Mouse (Mus musculus) left cerebral cortex, postnatal 36 days (tissue): ENCODE data around the gene Etv6. TPM values are rescaled to one million over a fixed set of nuclear protein-coding genes. Genes with fewer than 3 reads are reported as not detected.
"Not testable (repeated sequence)": the region's sequence is repeated elsewhere in the genome, so short reads cannot be mapped to it uniquely, and the experiment has no call there.

Source experiments
- DNase-seq, 2 experiments: peaks; one replicate each; pipeline ENCODE4 v3.0.0; 2021 to 2022; ENCODE audit warnings: low spot score in 2 of 2, mixed read lengths in 1 of 2
- intact Hi-C: fragments of 180-260 bp; cut with DNase I; formaldehyde crosslinking; loops from one replicate; pipeline ENCODE4 v1.15.1; 2025
- total RNA-seq, 2 experiments: library from RNA; stranded (reverse); gene quantifications; 2 replicates each; pipeline ENCODE4 v1.2.3; 2021

Etv6 gene
- 10 to 100 TPM; 14.1 to 18.1 TPM for total RNA-seq

DNA sequence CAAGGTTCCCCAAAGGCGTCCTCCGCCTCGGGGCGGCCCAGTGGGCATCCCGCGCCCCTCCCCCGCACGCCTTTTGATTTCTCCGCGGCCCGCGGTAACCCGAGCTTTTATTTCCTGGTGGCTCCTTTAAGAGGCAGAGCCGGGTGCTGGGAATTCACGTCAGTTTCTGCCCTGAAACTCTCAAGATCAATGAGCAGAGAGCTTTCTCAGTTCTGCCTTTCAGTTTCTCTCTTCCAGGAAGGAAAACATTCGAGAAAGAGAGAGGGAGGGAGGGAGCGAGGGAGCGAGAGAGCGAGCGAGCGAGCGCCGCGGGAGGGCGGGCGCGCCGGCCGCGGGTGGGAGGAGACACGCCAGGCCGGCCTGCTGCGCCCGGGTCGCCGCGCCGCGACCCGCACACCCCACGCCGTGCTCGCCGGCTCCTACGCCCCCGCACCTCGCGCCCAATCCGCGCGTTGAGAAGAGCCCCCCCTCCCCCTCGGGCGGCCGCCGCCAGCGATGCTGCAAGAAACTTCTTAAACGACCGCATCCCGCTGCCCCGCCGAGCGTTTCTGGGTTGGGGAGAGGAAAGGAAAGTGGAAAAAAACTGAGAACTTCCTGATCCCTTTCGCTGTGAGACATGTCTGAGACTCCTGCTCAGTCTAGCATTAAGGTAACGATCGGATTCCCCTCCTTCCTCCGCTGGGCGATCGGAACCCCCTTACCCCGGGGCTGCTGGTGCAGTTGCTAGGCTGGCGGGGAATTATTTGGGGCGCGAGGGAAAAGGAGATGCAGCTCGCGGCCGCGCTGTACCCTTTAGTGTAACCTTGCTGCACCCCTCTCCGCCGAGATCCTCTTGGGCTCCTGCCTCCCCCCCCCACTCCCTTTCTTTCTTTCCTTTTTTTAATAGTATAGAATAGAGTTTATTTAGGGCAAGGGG, at the start of gene Etv6:
TSS of gene Etv6 (plus strand) at position 211 of the 916 bp plus-strand sequence.
- peak in 1 of 2 experiments; percentile 75 for DNase-seq
- intact Hi-C loops: loop anchor here (5.0 to 10.0 kb wide), 4 partner anchors 73 to 349 kb away; no protein-coding TSS in a partner anchor

DNA sequence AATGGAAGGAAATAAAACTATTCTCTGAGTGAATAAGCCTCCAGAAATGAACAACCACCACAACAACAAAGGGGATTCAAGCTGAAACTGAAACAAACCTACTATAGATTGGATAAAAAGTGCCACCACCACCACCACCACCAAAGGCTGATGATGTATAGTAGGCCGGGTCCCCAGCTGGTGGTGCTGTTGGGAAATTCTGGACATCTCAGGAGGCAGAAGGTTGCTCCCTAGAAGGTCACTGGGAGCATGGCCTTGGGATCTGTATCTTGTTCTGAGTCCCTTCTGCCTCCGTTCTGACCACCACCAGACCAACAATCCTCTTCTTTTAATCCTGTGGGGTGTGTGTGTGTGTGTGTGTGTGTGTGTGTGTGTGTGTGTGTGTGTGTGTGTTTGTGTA, 49.3 kb upstream of the Etv6 start:
- intact Hi-C loops: no loop called here
- DNase-seq: no peak

DNA sequence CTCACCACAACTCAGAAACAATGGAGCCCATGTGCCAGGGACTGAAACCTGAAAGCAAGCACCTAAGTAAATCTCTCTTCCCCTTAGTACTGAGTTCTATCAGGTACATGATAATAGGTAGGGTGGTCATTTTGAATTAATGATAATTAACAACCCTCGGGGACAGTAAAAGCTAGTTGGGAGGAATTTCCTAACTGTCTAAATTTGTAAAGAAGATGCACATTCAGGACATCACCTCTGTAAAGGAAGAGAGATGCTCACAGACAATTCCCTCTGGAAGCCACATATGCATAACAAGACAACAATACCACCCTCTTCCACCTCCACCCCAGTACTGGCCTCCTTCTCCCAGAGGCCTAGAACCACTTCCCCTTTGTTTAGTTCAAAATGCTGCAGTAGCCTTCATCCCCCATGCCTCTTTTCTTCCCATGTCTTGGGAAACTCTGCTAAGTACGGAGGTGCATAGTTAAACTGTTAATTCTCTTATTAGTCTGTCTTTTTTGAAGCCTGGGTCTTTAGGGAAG, 48.4 kb upstream of the Etv6 start:
- intact Hi-C loops: no loop called here
- no peak for DNase-seq

DNA sequence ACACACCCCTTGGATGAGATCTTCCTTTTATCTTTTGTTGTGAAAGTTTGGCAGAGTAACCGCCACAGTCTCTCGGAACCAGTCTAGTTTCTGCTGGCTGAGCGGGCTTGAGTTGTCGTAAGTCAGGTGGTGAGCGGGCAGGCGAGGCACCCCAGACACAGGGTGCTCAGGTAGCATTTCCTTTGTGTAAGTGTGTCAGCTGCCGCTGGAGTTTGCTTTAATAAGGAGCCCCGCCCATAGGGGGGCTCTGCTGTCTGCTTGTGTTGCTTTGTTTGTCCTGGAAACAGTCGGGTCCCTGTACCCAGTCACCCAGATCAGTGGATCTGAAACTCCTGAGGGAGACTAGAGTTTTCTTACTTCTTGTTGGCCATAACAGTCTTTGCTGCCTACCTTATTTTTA, 47.5 kb upstream of the Etv6 start:
- intact Hi-C loops: no loop called here

DNA sequence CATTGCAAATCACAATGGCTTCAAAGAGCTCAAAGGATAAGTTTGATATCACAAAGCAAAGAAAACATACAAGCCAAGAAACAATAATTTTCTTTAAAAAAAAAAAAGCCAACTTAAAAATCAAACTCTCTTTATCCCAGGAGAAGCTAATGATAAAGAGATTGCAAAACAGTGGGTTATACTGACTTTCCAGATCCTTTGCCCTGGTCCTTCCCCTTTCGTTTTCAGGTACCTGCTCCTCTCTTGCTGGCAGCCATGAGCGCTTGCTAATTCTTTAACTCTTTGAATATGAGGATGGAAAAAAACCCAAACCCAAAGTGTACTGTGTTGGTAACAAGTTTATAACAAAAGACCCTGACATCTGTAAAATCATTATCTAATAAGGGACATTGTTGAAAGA, 38.0 kb upstream of the Etv6 start:
- intact Hi-C loops: no loop called here
- DNase-seq: no peak

More for the DNA sequence above, 47.5 kb upstream of the Etv6 start:
- no peak for DNase-seq

DNA sequence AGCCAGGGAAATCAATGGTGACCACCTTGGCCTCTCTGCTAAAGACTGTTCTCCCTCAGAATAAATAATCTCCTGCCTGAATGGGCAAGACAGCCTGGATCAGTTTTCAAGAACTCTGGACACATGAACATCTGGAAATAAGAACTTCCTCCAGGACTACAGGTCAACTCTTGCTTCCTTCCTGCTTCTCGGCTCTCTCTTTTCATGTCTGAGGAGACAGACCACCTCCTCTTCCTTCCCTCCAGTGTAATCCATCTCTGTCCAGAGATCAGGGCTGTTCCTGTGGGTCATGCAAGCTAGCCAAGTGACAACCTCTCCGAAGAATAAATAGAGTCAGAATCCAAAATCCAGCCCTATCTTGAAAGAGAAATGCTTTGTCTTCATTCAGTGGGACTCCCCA, 37.6 kb upstream of the Etv6 start:
- DNase-seq: no peak
- intact Hi-C loops: no loop called here

DNA sequence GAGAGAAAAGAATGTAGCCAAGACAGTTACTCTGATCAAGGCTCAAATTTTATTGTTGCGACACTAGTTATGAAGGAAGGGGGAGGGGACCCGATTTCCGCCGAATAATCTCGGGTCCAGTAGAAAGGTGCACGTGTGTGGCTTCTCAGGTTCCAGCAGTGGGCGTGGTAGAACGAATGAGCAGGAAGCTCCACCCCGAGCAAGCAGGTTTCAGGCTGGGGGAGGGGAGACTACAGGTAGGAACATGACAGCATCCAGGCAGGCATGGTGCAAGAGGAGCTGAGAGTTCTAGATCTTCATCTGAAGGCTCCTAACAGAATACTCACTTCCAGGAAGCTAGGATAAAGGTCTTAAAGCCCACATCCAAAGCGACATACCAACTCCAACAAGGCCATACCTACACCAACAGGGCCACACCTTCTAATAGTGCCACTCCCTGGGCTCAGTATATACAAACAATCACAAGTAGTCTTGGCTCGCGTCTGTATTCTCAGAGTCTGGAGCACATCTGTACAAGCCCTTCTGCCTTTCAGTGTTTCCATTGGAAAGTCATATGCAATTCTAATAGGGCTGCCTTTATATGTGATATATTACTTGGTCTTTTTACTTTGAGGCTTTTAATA, 20.9 kb upstream of the Etv6 start:
- intact Hi-C loops, DNase-seq: not testable (repeated sequence)

DNA sequence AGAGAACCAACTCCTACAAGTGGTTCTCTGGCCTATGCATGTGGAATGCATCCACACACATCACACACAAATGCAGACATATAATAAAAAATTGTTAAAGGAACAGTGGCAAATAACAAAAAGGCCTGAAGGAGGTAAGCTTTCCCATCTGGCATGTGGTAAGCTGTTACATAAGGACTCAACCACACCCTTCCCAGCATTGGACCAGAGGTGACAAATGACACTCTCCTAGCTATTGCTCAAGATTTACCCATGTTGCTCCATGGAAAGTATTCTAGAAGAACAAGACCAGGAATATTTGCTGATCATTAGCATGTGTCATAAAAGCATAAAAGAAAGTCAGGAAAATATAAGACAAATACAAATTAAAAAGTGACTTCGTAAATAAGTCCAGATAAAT, 16.7 kb upstream of the Etv6 start:
- intact Hi-C loops: no loop called here
- no peak for DNase-seq

DNA sequence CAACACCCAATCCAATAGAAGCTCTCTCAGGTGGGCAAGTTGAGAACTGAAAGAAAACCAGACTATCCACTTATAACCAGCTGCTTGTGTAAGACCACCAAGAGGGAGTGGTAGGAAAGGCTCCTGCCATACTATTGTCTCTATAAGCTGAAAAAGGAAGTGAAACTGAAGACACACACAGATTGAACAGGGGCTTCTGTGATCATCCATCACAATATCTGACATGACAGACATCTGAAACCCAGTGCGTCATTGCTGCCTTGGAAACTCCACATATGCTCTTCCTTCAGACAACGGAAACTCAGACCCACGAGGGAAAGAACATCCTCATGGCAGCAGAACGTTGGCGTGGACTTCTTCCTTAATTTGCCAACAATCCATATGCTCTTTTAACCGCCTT, 14.7 kb upstream of the Etv6 start:
- no peak for DNase-seq
- intact Hi-C loops: no loop called here

DNA sequence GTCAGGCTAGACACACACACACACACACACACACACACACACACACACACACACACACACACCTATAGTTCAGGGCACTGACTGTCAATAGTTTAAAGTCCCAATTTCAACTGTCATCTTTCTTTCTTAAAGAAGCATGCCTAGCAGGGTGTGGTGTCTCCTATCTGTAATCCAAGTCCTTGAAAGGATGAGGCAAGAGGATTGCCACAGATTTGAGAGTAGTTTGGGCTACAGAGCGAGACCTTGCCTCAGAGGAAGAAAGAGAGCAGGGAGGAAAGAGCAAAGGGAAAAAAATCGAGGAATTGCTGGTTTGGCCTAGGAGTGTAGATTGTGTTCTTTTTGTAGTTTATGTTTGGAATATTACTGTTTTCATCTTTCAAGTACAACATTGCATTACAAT, 9.2 kb upstream of the Etv6 start:
- intact Hi-C loops: no loop called here
- DNase-seq: no peak

DNA sequence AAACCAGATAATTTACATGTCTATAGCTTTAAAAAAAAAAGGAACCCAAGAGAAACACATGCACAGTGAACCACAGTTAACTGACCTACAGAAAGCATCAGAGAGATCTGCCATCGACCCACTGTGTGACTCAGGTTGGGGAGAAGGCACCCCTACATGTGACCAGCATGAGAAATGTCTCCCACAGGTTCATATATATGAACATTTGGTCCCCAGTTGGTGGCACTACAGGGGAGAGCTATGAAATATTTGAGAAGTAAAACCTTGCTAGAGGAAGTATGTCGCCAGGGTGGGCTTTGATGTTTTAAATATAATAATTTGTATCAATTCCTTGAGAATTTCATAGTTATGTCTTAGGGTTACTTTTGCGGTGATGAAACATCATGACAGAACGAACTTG, 8.5 kb upstream of the Etv6 start:
- intact Hi-C loops: no loop called here
- no peak for DNase-seq

DNA sequence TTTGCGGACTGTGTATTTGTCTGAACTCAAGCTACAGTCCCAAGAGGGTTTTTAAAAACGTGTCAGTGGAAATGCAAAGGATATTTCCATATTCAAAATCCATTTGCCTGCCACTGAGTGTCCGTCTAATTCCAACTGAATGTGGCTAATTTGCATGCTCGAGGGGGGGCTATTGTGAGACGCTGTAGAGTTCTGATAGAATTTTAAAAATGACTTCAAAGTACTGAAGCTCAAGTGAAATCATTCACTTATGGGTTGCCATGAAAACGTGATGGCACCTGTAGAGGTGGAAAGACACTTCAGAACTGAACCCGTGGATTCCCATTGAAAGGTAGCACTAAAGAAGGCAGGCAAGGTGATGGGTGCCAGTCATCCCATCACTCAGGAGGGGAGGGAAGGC, 3.0 kb upstream of the Etv6 start:
- intact Hi-C loops: loop anchor here (10.0 kb wide), 2 partner anchors 182 to 352 kb away; no protein-coding TSS in a partner anchor
- no peak for DNase-seq

DNA sequence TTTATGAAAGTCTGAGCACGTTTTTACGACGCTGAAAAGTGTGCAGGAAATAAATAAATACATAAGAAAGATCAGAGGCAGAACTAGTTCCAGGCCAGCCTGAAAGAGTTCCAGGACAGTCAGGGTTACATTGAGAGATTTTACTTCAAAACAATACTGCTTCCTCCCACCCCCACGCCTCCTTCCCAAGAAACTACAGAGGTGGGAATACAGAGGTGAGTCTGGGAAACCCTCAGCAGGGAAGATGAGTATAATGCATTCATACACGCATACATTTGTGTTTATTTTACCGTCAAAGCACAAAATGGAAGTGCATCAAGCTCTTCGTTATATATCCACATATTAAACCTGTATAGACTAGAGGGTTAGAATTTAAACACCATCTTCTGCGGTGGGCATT, 1.1 kb upstream of the Etv6 start:
- intact Hi-C loops: loop anchor here (10.0 kb wide), 2 partner anchors 180 to 350 kb away; no protein-coding TSS in a partner anchor
- DNase-seq: no peak

DNA sequence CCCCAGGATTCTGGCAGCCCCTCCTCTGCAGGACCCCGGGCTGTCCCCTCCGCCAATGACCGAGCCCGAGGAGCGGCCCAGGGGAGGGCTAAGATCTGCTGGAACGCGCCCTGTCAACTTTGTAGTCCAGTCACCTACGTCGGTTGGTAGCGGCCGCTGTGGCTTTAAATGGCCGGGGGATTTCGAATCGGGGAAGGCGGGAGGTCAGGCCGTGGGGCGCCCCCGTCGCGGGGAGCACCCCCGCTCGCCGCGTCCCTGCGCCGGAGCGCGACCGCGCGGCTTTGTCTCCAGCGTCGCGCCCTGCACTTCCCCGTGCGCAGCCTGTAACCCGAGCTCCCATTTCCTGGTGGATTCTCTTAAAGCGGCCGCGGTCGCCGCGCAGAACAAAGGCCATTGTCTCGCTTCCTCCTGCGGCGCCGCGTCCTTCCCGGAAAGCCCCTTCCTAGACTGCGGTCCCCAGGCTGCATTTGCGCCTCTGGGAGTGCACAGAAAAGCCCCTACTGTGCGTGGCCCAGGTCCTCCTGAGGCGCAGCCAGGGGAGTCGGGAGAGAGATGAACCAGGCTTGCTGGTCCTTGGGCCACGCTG, 503 bp upstream of the Etv6 start:
- intact Hi-C loops: loop anchor here (5.0 to 10.0 kb wide), 4 partner anchors 73 to 350 kb away; no protein-coding TSS in a partner anchor
- DNase-seq: peak; percentile 80 to 83

DNA sequence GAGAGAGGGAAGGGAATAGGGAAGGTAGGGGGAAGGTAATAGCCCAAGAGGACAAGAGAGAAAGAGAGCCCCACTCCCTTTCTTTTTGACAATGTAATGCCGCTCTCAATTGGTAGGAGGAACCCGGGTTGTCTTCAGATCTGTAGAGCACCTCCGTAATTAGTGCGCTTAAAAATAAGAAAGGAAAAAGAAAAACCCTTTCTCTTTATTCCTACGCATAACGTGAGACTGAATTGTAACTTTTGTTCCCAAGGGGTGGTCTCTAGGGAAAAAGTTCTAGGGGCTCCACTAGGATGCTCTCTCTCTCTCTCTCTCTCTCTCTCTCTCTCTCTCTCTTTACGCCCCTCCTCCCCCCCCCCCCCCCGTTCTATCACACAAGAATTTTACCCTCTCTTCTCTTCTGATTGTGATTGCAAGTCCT, 1.0 kb downstream of the Etv6 start:
- intact Hi-C loops: loop anchor here (5.0 to 10.0 kb wide), 4 partner anchors 74 to 348 kb away; no protein-coding TSS in a partner anchor
- no peak for DNase-seq

DNA sequence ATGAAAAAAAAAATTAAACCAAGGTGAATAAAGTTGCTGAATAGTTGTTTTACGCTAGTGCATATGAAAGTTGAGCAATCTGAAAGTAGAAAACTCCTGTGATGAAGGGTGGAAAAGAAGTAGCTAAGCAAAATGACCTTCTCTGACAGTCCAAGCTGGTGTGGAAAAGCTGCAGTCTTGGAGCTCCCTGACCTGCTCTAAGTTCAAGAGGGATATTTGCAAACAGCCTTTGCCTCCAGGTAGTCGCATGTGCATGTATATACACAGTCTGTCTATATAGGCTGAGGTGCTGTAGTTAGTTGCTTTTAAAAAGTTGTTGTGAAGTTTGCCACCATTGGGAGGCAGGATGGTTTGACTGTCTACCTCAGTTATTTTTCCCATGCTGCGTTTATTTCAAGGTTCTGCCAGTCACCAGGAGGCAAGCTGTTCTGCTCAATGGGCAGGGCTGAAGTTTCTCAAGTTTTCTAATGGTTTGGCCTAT, 1.5 kb downstream of the Etv6 start:
- DNase-seq: no peak
- intact Hi-C loops: loop anchor here (5.0 to 10.0 kb wide), 4 partner anchors 75 to 348 kb away; no protein-coding TSS in a partner anchor

DNA sequence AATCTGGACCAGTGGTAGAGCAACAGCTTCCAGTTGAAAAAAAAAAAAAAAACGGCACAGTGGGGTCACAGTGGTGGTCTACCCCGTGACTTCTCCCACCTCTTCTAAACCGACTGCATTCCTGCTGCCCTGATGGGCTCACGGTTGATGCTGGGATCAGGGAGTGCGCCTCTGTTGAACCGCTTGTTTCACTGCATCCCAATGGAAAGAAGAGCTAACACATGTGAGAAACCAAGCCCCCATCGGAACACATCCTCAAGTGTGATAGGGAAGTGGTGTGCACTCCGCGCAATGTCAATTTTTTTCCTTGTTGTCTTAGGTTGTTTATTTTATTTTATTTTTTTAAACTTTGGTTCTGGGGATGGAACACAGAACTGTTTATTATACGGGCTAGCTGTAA, 2.5 kb downstream of the Etv6 start:
- intact Hi-C loops: loop anchor here (5.0 to 10.0 kb wide), 4 partner anchors 76 to 347 kb away; no protein-coding TSS in a partner anchor
- DNase-seq: no peak

DNA sequence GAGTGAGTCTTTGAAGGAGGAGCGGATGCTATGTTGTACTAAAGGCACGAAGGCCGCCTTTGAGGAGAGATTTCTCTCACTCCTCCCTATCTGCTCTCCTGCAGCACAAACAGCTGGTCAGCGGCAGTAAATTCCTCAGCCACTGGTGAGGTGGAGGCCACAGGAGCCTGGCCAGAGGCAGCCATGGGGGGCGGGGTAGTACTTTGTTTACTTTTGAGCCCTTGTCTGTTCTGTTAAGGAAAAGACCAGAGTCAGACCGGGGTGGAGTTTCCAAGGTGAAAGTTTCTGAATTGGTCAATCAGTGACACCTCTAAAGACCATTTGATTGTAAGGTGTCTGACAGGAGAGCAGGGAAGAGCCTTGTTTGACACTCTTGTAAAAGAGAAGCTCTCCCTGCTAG, 3.4 kb downstream of the Etv6 start:
- intact Hi-C loops: loop anchor here (5.0 to 10.0 kb wide), 4 partner anchors 77 to 346 kb away; no protein-coding TSS in a partner anchor
- DNase-seq: no peak

DNA sequence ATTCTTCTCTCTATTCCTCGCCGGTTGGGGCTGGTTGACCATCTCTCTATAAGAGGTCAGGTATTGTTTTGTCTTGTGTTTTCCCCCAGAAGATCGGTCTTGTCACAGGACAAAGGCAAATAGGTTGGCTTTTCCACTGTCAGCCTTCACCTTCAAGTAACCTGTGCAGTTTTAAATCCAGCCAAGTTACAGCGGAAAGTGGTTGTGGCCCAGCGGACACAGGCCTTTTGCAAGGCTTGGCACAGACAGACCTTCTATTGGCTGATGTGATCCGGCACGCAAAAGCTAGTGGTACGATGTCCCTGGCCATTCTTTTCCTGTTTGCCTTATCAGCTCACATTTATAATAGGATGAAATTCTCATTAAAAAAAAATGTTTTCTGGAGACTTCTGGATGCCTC, 3.9 kb downstream of the Etv6 start:
- intact Hi-C loops: loop anchor here (5.0 to 10.0 kb wide), 4 partner anchors 77 to 345 kb away; no protein-coding TSS in a partner anchor
- DNase-seq: no peak

DNA sequence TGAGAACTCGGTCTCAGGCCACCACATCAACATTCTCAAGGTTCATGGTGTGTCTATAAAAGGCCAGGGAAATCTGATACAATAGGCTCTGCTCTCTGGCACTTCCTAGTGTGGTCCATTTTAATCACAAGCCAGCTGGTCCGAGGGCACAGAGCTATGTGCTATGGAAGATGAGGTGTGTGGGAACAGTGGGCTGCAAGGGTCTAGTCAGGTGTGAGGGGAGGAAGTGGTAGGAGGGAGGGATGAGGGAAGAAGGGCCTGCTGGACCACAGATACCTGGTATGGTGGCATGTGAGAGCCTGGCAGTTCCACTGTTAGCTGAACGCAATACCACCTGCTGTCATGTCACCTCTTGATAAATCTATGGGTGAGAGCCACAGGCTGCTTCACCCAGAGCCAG, 4.8 kb downstream of the Etv6 start:
- no peak for DNase-seq
- intact Hi-C loops: no loop called here
